Mouse (Mus musculus): ENCODE results near the gene Edem3.

DNA sequence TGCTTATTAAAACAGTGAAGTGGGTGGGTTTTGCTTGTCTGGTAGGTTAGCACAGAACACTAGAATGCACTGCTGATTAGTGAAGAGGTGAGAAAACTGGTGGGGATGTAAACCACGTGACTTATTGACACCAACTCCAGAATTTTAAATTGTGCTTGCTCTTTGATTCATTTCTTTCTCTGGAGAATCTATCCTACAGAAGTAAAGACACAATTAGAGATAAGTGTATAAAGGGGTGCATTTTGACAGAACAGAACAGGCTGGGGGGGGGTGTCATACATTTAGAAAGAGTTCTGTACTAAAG, 1.2 kb downstream of the Edem3 start:
- no peak for TF ChIP-seq CTCF (IDR thresholded peaks at IDR 0.05; ENCODE audit: low read depth)
- TF ChIP-seq EP300 (IDR thresholded peaks at IDR 0.05; ENCODE audit: low read depth): no peak

Data from heart, postnatal 0 days (tissue).